Mouse (Mus musculus) heart, postnatal 0 days (tissue): ENCODE measurements around the gene Spaca4.

Experiments used
- CTCF ChIP-seq: IDR thresholded peaks from 2 replicates; pipeline ENCODE4 v1.5.1; 2016; ENCODE audit warnings: antibody characterized with exemption, control low read depth, low read depth
- EP300 ChIP-seq: IDR thresholded peaks from 2 replicates; pipeline ENCODE4 v1.6.1; 2016; ENCODE audit warnings: antibody characterized with exemption, low read depth

DNA sequence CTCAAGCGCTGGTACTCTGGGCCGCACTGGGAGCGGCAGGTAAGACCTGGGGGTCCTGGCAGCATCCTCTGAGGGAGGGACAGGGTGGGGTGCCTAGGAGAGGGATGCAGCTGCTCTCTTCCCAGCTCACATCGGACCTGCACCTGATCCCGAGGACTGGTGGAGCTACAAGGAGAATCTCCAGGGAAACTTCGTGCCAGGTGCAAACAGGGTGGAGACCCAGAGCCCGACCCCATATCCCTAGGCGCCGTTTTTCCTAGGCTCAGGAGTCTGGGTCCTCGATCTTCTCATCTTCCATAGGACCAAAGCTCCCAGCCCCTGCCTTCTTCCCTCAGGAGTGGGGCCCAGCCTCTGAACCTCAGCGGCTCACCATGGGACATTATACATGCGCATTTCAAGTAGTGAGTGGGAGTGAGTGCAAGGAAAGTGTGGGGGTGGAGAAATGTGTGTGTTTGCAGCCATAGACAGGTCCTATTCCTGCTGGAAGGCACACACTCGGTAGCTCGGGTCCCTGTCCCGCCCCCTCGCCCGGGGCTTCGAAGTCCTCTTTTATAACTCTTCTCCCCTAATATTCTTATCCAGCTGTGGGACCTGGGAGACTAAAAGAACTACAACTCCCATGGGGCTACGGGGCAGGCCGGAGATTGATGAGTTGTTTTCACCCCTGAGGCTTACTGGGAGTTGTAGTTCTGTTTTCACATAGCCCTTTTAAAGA lies 25.2 kb downstream of the Spaca4 start:
- TF ChIP-seq CTCF (no peak), EP300 (no peak)
